Mouse (Mus musculus) lung, embryonic 14.5 days (tissue): ENCODE measurements around the gene Slco4a1. TPM values are rescaled to one million over a fixed set of nuclear protein-coding genes. Genes with fewer than 3 reads are reported as not detected.
A peak's percentile ranks its signal among the peaks of the same experiment; 100 is the strongest.

Experiments
- ATAC-seq: fragments of 200-750 bp; cut with Nextera tagmentation; 2 replicates; pipeline ENCODE4 v1.8.0; 2017; ENCODE audit warnings: mild to moderate bottlenecking, moderate TSS enrichment, moderate library complexity; ENCODE audit not compliant: insufficient read depth
- DNase-seq: peaks from one replicate; pipeline ENCODE4 v3.0.0-alpha.2; 2015
- H3K27ac ChIP-seq: fragments of 300-500 bp; sonication (generic); 2 replicates; pipeline ENCODE4 v1.5.1; 2014; ENCODE audit warnings: low read depth, mild to moderate bottlenecking, moderate library complexity
- H3K27me3 ChIP-seq: fragments of 300-500 bp; sonication (generic); 2 replicates; pipeline ENCODE4 v1.6.1; 2014; ENCODE audit warnings: low read length, control low read depth; ENCODE audit not compliant: insufficient read depth
- H3K36me3 ChIP-seq: fragments of 300-500 bp; sonication (generic); 2 replicates; pipeline ENCODE4 v1.6.1; 2014; ENCODE audit warnings: control low read depth; ENCODE audit not compliant: insufficient read depth
- H3K4me1 ChIP-seq: fragments of 300-500 bp; sonication (generic); 2 replicates; pipeline ENCODE4 v1.6.1; 2014; ENCODE audit warnings: antibody characterized with exemption, control low read depth; ENCODE audit not compliant: insufficient read depth
- H3K4me2 ChIP-seq: fragments of 300-500 bp; sonication (generic); 2 replicates; pipeline ENCODE4 v1.6.1; 2014; ENCODE audit warnings: mild to moderate bottlenecking
- H3K4me3 ChIP-seq: fragments of 300-500 bp; sonication (generic); 2 replicates; pipeline ENCODE4 v1.5.1; 2014; ENCODE audit warnings: low read depth, low read length
- H3K9ac ChIP-seq: fragments of 300-500 bp; sonication (generic); 2 replicates; pipeline ENCODE4 v1.6.1; 2014
- H3K9me3 ChIP-seq: fragments of 300-500 bp; sonication (generic); 2 replicates; pipeline ENCODE4 v1.6.1; 2016; ENCODE audit warnings: low read depth, low read length, control low read depth
- CTCF ChIP-seq: IDR thresholded peaks from 2 replicates; pipeline ENCODE4 v1.5.1; 2016; ENCODE audit warnings: antibody characterized with exemption, low read depth
- WGBS: fragments of 180-500 bp; shearing (Covaris S2); extraction: QIAGEN DNeasy Blood & Tissue Kit; methylation state at CpG from one replicate; pipeline ENCODE4 v1.1.7; 2014; 5-methylcytosine and 5-hydroxymethylcytosine counted together
- polyA plus RNA-seq: library from polyadenylated mRNA; unstranded; fragments of >200 nt; fragmentation: Nextera tagmentation; extraction: Ambion mirVana; gene quantifications from 2 replicates; pipeline ENCODE4 v1.2.1, GENCODE M21; 2014

Gene Slco4a1
- polyA plus RNA-seq, 1 experiment from 2014 or later: 0.47 TPM

- WGBS: 83% methylated on average over 3 of the region's 3 CpGs
These were observed 18.8 kb downstream of the Slco4a1 start for GRCm38 (mm10) chr2:180474864-180475263.

GRCm38 (mm10) chr2:180482274-180482673, 26.2 kb downstream of the Slco4a1 start:
- DNase-seq: no peak
- 18% methylated on average over 16 of the region's 16 CpGs for WGBS

More at GRCm38 (mm10) chr2:180474864-180475263, 18.8 kb downstream of the Slco4a1 start:
- ATAC-seq (no peak), DNase-seq (no peak)
- Histone ChIP-seq H3K9me3 (no peaks in the 10 kb centered on the region), H3K4me2 (no peak overlapping the region), H3K4me1 (no peaks in the 10 kb centered on the region), H3K4me3 (no peak overlapping the region), H3K27me3 (peaks cover 3% of the 10 kb centered on the region; the same call in 1 of the 2 replicates), H3K9ac (no peak overlapping the region), H3K27ac (no peak overlapping the region), H3K36me3 (no peaks in the 10 kb centered on the region)
- no peak for TF ChIP-seq CTCF

GRCm38 (mm10) chr2:180484882-180485281, 28.8 kb downstream of the Slco4a1 start:
- H3K27me3 ChIP-seq: no peaks in the 10 kb centered on the region
- 54% methylated on average over 4 of the region's 4 CpGs for WGBS
- ATAC-seq: no peak

More at GRCm38 (mm10) chr2:180482274-180482673, 26.2 kb downstream of the Slco4a1 start:
- H3K4me3 ChIP-seq: no peak overlapping the region
- H3K4me1 ChIP-seq: no peaks in the 10 kb centered on the region
- ATAC-seq: no peak
- no peak overlapping the region for H3K4me2 ChIP-seq
- no peaks in the 10 kb centered on the region for H3K36me3 ChIP-seq
- H3K9ac ChIP-seq: no peak overlapping the region
- no peak overlapping the region for H3K27ac ChIP-seq
- no peak for TF ChIP-seq CTCF
- H3K27me3 ChIP-seq: no peaks in the 10 kb centered on the region
- H3K9me3 ChIP-seq: no peaks in the 10 kb centered on the region

GRCm38 (mm10) chr2:180485306-180485705, 29.3 kb downstream of the Slco4a1 start:
- H3K9me3 ChIP-seq: no peaks in the 10 kb centered on the region
- WGBS: 53% methylated on average over 3 of the region's 3 CpGs
- H3K9ac ChIP-seq: no peak overlapping the region
- H3K27me3 ChIP-seq: no peaks in the 10 kb centered on the region
- H3K27ac ChIP-seq: no peak overlapping the region
- no peak overlapping the region for H3K4me3 ChIP-seq
- no peaks in the 10 kb centered on the region for H3K36me3 ChIP-seq
- no peak for DNase-seq
- ATAC-seq: no peak
- TF ChIP-seq CTCF: no peak
- no peak overlapping the region for H3K4me2 ChIP-seq
- no peaks in the 10 kb centered on the region for H3K4me1 ChIP-seq

More at GRCm38 (mm10) chr2:180484882-180485281, 28.8 kb downstream of the Slco4a1 start:
- H3K9ac ChIP-seq: no peak overlapping the region
- H3K4me2 ChIP-seq: no peak overlapping the region
- H3K36me3 ChIP-seq: no peaks in the 10 kb centered on the region
- DNase-seq: no peak
- H3K4me1 ChIP-seq: no peaks in the 10 kb centered on the region
- TF ChIP-seq CTCF: no peak
- no peak overlapping the region for H3K4me3 ChIP-seq
- H3K9me3 ChIP-seq: no peaks in the 10 kb centered on the region
- no peak overlapping the region for H3K27ac ChIP-seq

DNA sequence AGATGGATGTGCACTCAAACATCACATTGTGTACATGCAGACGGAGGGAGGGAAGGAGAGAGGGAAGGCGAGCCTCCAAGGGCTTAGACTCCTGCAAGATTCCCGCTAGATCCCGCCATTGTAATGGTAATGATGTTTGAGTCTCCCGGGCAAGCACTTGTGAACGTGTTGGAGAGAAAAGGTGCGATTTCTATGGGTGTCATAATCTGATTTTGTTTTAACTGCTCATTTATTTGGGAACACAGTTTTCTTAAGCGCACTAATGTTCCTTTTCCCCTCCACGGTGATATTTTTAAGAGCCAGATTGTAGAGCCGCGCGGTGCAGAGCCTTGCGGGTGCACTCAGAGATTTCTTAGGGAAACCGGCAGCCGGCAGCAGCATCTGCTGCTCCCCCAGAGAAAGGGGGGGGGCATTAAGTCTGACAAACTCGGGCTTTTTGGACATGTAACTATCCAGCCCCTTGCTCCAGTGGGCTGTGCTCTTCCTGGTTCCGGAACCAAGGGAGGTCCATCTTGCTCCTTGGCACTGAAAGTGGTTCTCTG, 32.2 kb downstream of the Slco4a1 start:
- H3K4me1 ChIP-seq: no peaks in the 10 kb centered on the region
- H3K27me3 ChIP-seq: no peaks in the 10 kb centered on the region
- H3K9ac ChIP-seq: no peak overlapping the region
- H3K4me2 ChIP-seq: no peak overlapping the region
- H3K4me3 ChIP-seq: no peak overlapping the region
- no peak overlapping the region for H3K27ac ChIP-seq
- no peak for DNase-seq
- TF ChIP-seq CTCF: no peak
- no peaks in the 10 kb centered on the region for H3K9me3 ChIP-seq
- 21% methylated on average over 17 of the region's 17 CpGs for WGBS
- H3K36me3 ChIP-seq: no peaks in the 10 kb centered on the region
- no peak for ATAC-seq

GRCm38 (mm10) chr2:180495906-180496305, 39.9 kb downstream of the Slco4a1 start:
- no peak for TF ChIP-seq CTCF
- Histone ChIP-seq H3K4me3 (no peak overlapping the region), H3K27me3 (peaks cover 25% of the 10 kb centered on the region), H3K36me3 (no peaks in the 10 kb centered on the region), H3K9ac (no peak overlapping the region), H3K4me1 (peaks cover 4% of the 10 kb centered on the region; the same call in 1 of the 2 replicates), H3K27ac (no peak overlapping the region), H3K4me2 (no peak overlapping the region), H3K9me3 (no peaks in the 10 kb centered on the region)
- ATAC-seq: no peak
- DNase-seq: no peak
- 67% methylated on average over 8 of the region's 8 CpGs for WGBS

DNA sequence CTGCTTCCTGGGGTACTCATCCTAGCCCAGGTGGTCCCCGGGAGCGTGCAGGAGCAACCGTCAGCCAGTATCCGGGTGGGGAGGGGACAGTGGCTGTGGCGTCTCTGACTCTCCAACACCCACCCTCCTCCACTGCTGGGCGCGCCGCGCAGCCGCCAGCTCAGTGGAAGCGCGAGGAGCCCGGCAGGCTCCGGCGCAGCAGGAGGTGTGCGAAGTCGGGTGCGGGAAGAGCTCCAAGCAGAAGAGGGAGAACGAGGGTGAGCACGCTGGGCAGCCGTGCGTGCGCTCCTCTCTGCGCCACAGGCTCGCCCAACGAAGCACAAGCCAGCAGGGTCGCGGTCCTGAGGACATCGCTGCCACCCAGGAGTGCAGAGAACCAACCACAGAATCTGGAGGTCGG, 43.7 kb downstream of the Slco4a1 start, which contains the start of gene Ntsr1:
Gene Ntsr1, plus strand, starts transcription at position 236 of the 400 bp plus-strand sequence.
- ATAC-seq (peak; percentile 36), DNase-seq (peak; percentile 51)
- H3K27ac ChIP-seq: peak within 1 kb of the TSS; percentile 75
- no peak for TF ChIP-seq CTCF
- peak within 1 kb of the TSS; percentile 36 for H3K4me3 ChIP-seq
- peak within 1 kb of the TSS; percentile 76 for H3K4me2 ChIP-seq
- H3K27me3 ChIP-seq: peaks cover 30% of the 10 kb centered on the region
- under 1% methylated on average over 30 of the region's 30 CpGs for WGBS
- peaks cover 18% of the 10 kb centered on the region; the same call in 1 of the 2 replicates for H3K4me1 ChIP-seq
- no peaks in the 10 kb centered on the region for H3K9me3 ChIP-seq
- peak within 1 kb of the TSS; percentile 42 for H3K9ac ChIP-seq
- H3K36me3 ChIP-seq: no peaks in the 10 kb centered on the region
